Mouse (Mus musculus) urinary bladder, adult 2 months (tissue): ENCODE measurements around the gene Kif1bp. TPM values are rescaled to one million over a fixed set of nuclear protein-coding genes. Genes with fewer than 3 reads are reported as not detected.
"Not testable (repeated sequence)": the region's sequence is repeated elsewhere in the genome, so short reads cannot be mapped to it uniquely, and the experiment has no call there.

Experiments used
- DNase-seq: peaks from one replicate; pipeline ENCODE4 v3.0.0; 2022; ENCODE audit warnings: low spot score
- polyA plus RNA-seq: library from polyadenylated mRNA; depleted of rRNA; stranded (reverse); fragments of >200 nt; gene quantifications from 2 replicates; pipeline ENCODE4 v1.2.3, GENCODE M21; 2012; rRNA removed

Gene Kif1bp
- polyA plus RNA-seq, result 31.4 and 34.4 TPM in 2 replicates

DNA sequence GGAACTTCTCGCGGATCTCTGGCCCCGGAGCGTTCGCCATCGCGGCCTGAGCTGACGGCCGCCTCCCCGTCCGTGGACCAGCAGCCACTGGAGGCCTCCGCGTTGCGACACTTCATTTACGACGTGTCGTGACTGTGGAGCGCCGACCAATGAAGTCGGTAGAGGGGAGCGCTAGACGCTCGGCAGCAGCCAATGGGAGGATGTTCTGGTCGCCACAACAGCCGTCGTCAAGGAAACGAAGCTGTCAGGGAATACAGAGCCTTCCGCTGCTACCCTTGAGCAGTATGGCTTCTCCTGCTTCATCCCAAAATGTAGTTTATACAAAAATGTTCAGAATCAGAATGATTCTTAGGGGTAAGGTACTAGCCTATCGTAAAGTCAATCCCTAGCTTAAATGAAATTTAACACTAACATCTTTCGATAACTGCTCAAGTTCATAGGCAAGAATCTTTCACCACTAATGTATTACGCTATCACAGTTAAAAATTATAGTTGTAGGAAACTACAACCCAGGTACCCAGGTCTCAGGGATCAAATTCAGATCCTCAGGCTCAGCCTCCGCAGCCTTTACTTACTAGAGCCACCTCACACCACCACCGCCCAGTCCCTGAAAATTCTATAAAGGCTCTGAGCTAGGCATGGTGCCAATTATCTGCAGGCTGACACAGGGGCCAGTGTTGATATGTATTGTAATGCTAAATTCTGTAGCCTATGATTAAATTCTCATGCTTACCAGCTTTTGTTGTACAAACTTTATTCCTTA lies at the start of gene Kif1bp:
TSS of gene Kif1bp (minus strand) at position 120 of the 763 bp plus-strand sequence.
- peak; percentile 90 for DNase-seq

DNA sequence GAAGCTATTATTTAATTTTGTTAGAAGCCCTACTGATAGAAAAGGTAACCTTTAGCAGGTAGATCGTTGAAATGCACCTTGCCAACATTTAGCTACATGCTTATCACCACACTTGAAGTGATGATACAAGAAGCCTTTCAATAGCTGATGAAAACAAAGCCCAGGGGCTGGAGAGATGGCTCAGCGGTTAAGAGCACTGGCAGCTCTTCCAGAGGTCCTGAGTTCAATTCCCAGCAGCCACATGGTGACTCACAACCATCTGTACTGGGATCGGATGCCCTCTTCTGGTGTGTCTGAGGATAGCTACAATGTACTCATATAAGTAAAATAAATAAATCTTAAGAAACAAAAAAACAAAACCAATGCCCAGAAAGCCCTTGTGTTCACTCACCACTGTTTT lies 25.9 kb upstream of the Kif1bp start:
- no peak for DNase-seq

DNA sequence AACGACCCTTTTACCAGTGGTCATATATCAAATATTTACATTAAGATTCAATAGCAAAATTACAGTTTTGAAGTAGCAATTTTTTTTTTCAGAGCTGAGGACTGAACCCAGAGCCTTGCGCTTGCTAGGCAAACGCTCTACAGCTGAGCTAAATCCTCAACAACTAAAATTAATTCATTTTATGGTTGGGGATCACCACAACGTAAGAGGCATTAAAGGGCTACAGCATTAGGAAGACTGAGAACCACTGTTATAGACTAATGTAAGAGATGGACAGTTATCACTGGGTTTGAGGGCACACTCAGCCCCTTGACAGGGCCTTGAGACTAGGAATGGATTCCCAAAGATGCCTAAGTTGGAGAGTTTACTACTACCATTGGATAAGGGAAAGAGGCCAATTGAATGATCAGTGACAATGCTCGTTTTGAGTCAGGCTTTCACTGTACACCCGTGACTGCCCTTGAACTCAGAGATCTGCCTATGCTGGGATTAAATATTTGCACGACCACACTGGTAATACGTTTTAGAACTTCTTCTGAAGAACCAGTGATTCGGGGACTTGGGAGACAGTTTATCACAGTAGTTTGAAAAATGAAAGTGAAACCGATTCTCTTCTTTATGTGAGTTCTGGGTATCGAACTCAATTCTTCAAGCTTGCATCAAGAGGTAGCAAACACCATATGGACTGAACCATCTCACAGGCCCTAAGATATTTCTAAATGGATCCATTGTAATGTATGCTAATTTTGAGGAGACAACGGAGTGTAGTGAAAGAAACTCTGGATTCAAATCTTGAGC lies 25.2 kb upstream of the Kif1bp start:
- DNase-seq, result no peak

DNA sequence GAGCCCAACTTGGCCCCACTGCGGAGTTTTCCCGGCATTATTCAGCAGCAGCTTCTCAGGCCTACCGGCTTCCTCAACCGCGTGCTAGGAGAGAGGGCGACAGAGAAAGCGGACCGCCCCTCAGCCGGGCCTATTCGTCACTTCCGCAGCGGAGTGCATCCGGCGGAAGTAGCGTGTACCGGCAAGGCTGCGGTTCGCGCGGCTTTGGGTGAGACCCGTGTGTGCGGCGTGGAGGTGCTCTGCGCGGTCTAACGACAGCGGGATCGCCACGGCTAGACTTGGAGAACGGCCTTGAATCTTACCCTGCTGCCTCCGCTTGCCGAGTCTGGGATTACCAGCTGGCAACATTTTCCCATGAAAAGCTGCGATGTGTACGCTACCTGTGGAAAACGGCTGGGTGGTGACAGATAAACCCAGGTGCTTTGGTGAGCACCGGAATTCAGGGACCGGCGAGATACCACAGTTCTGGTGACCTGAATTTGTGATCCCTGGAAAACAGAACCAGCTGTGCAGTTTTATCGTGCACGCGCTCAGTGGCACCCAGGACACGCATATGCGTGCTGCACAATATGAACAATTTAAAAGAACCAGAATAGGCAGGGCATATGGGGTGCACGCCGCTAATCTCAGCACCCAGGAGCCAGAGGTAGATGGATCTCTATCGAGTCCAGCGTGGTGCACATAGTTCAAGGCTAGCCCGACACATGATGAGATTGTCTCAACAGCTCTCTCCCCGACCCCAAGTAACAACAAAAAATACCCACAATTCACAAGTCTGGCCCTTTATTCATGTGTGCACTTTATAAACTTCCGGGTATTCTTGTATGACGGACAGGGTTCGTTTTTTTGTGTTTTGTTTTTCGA lies 24.2 kb upstream of the Kif1bp start, which contains the start of gene Ddx21:
TSS of gene Ddx21 (minus strand) at position 105 of the 864 bp plus-strand sequence.
- DNase-seq, result peak; percentile 79

DNA sequence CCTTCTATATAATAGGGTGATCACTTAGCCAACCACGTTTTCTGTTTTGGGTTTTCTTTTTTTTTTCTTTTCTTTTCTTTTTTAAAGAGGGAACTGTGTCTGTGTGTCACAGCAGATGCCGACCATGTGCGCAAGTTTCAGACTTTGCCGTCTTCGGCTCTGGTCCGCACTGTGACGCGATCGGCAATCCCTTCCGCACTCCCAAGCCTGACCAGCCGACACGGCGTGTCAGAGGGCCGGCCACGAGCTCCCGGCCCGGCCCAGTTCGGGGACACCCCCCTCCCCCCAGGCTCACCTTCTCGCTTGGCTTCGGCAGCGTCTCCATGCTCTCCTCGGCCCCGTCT lies 23.5 kb upstream of the Kif1bp start:
- DNase-seq, result no peak

DNA sequence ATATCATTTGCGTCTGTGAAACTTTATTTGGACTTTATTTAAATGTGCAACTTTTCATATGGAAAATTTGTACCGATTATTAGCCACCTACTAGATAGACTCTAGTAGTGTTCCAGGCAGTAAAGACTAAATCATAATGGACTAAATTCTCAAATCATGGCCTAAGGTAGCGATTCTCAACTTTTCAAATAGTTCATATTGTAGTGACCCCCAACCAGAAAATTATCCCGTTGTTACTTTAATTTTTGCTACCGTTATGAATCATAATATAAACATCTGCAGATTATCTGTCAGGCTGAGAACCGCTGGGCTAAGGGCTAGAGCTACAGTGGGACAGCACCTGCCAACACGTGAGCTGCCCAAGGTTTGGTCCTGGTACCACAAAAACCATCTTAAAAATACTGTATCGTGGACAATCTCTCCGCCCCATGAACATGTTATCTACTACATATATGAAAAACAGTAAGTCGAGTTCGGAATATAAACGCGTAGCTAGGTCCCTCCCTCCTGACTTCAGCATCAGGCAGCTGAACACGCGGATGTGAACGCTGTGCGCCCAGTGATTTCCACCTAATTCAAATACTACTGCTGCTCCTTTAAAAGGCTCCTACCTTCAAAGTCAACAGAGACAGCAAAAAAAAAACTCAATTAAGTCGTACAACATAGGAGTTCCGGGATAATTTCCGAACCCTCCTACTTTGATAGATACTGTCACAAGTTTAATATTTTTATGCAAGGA lies 23.0 kb upstream of the Kif1bp start:
- DNase-seq, result no peak

DNA sequence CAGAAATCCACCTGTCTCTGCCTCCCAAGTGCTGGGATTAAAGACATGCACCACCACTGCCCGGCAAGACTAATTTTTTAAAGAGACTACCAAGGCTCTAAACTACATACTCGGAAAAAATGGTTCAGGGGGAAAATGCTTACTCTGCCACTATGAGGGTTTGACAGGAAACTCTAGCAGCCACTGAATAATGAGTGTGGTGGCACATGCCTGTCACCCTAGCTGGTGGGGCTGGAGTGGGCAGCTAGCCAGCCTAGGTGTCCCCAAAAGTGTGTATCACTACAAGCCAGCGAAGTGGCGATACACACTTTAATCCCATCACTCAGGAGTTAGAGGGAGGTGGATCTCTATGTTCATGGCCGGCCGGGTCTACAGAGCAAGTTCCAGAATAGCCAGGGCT lies 21.8 kb upstream of the Kif1bp start:
- DNase-seq, result no peak

DNA sequence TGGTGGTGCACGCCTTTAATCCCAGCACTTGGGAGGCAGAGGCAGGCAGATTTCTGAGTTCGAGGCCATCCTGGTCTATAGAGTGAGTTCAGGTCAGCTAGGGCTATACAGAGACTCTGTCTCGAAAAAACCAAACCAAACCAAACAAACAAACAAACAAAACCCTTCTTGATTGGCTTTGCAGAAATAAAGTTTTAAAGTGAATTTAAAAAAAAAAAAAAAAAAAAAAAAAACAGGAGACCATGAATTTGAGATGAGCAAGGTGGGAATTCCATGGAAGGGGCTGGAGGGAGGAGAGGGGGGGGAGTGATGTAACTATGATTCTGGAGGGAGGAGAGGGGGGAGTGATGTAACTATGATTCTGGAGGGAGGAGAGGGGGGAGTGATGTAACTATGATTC lies 21.1 kb upstream of the Kif1bp start:
- not testable (repeated sequence) for DNase-seq

DNA sequence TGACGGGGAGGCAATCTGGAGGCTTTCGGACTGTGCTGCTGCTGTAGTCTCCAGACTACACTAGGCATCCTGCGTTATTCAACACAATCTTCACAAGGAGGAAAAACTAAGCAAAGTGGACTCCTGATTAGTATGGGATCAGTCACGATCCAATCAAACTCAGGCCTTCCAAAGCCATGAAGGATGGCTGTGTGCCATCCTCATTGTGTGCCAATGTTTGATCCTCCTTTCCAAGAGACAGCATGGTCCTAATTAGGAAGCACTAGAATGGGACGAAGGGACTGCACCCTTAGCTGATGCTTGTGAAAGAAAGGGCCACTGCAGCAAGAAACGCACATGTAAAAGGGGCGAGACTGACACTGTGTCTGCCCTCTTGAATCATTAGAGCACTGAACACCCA lies 14.2 kb upstream of the Kif1bp start:
- no peak for DNase-seq

DNA sequence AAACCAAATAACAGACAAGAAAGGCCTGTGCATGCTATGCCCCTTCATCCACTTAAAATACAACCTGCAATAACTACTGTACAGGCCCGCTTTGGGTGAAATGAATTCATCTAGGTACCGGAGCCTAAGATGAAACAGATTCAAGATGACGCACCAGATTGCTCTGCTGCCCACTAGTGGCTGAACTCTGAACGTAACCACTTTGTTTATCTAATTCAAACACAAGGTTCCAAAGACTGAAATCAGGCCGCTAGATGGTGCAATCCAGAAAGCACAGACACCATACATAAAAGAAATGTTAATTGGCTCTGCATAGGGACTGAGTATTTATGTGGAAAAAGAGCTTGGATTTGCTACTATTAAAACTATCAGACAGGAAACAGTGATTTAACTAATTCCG lies 11.9 kb upstream of the Kif1bp start:
- DNase-seq, result no peak

DNA sequence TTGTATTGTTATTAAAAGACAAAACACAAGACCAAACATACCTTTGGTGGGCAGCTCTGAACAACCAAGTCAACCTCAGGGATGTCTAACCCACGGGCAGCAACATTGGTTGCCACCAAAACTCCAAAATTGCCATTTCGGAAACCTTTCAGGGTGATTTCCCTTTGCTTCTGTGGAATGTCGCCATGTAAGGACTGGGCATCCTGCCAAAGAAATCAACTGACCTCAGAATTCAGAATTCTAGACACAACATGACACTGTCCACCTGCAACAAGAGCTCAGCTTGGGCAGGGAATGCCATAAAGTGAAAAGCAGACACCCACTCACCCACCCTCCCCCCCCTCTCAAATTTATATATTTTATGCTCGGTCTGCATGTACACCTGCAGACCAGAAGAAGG lies 10.4 kb upstream of the Kif1bp start:
- DNase-seq, result no peak

DNA sequence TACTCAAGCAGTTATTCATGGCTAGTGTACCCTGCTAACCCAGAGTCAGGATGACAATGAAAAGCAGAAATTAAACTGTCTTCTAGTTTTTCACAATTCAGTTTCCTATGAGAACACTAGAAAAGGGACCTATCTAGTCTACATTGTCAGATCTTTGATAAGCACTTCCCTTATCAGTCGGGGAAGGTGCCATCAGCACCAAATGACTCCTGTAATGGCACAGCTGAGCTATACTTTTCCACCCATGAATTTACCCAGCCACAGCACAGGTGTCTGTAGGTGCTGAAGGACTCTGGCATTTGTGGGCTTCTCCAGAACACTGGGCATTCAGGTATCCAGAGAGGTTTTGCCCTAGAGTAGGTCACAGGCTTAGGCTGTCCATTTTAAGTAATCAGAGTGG lies 5.0 kb upstream of the Kif1bp start:
- no peak for DNase-seq

DNA sequence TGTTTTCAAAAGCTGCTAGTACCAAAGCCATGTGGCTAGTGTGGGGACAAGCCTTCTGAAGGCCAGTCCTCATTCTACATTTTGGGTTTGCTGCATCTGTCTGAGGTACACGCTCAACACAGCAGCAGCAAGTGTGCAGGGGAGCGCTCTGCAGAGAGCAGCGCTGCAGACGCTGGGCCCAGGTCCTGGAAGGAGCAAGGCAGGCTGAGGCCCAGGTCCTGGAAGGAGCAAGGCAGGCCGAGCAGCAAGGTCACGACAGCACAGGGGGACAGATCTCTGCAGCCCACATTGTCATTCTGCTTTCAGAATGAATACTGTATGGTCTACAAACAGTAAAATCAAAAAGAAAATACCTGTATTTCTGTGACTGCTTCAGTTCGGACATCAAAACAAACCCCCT lies 4.4 kb upstream of the Kif1bp start:
- no peak for DNase-seq

DNA sequence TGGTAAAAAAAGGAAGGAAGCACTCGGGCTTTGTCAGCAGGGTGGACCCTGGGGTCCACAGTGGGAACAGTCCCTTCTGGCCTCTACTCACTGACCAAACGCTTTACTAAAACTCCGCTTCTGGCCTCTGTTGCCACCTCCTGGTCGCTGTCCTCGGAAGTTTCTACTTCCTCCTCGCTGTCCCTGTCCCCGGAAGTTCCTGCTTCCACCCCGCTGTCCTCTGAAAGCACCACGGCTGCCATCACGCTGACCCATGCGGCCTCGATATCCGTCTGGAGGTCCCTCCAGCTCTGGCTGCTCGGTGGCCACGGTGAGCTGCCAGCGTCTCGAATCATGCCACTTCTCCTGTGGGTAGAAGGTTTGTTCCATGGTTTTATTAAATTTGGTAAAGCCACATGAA lies 4.0 kb upstream of the Kif1bp start:
- no peak for DNase-seq

DNA sequence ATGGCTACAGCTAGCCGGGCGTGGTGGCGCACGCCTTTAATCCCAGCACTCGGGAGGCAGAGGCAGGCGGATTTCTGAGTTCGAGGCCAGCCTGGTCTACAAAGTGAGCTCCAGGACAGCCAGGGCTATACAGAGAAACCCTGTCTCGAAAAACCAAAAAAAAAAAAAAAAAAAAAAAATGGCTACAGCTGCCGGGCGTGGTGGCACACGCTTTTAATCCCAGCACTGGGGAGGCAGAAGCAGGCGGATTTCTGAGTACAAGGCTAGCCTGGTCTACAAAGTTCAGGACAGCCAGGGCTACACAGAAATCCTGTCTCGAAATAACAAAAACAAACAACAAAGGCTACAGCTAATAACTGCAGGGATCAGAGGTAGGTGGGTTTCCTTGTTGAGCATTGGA lies 872 bp upstream of the Kif1bp start:
- not testable (repeated sequence) for DNase-seq

DNA sequence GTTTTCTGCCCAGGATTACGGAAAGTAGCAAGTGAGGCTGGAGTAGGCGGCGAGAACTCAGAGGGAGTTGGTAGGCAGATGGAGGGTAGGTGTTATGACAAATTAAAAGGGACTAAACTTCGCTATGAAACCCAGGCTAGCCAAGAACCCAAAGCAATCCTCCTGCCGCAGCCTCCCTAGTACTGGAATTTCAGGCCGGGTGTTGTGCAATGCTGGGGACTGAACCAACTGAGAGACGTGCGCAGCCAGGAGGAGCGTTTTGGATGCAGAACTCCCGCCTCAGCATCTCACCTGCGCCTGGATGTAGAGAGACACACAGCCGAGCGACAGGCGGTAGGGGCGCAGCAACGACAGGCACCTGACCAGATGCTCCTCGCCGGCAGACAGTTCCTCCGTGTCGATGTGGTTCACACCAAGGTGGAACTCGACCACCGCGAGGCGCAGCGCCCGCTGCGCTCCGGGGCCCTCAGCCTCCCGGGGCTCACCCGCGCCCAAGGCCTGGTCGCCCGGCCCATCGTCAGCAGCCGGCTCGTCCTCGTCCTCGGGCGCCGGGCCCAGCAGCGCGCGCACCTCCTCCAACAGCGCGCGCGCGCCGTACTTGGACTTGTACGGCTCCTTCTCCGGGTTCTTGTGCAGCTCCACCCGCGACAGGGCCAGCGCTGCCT lies 452 bp downstream of the Kif1bp start:
- DNase-seq, result no peak

DNA sequence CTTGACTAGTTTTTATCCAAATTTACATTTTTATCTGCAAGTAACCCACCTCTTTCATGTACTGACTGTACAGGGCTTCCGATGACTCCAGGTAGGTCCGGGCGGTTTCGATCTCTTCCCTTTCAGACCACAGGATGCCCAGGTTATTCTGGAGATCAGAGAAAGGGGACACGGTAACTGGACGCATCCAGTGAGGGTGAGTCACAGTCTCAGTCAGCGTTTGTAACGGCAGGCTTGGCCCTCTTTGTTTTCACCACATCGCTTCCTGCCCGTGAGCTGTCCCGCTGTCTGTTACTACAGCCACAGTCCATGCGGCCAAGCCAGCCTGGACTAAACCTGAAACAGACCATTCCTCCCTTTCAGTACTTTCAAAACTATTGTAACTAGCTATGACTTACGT lies 3.3 kb downstream of the Kif1bp start:
- no peak for DNase-seq

DNA sequence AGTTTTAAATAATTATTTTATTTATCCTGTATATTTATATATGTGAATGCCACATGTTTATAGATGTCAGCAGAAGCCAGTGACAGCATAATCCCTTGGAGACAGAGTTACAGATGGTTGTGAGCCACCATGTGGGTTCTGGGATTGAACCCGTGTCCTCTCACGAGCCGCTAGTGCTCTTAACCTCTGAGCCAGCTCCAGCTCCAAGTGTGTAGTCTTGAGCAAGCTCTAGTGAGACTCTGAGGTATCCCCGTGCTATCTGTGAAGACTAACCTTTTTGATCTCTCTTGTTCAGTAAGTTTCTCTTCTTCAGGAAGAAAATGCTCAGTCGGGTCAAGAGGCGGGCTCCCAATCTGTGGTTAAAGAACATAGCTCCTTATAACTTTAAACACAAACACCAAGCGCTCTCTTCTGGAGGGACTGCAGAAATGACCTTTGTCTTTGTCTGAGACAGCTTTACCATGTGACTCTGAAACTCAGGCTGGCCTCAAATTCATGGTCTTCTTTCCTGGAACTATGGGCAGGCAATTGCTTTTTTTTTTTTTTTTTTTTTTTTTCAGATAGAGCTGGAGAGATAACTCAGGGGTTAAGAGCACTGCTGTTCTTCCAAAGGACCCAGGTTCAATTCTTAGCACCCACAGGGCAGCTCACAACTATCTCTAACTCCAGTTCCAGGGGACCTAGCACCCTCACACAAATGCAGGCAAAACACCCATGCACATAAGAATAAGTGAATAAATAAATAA lies 8.0 kb downstream of the Kif1bp start:
- no peak for DNase-seq

DNA sequence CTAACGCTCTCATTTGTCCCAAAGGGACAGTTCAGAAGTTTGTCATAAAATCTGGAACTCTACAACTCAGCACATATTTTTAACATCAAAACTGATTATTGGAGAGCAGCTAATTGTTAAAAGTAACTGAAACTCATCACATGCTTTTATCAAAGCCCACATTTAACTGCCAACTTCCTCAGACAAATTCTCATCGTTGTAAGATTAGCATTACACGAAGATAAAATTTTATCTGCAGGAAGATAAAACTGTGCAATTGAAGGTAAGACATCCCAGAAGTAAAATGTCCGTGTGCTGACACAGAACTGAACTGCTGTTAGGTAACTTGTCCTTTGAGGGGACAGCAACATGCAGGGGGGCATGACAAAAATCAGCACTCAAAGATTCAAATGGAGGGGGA lies 9.4 kb downstream of the Kif1bp start:
- DNase-seq, result no peak

DNA sequence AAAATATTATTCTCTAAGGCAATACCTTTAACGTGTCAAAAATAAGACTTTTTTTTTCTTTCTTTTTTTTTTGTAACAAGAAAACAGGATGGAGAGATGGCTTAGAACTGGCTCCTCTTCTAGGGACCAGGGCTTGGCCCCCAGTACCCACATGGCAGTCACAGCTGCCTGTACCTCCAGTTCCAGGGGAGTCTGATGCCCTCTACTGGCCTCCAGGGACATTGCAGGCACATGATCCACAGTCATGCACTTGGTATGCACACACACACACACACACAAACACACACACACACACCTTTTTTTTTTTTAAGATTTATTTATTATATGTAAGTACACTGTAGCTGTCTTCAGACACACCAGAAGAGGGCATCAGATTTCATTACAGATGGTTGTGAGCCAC lies 20.5 kb downstream of the Kif1bp start:
- no peak for DNase-seq
